ENCODE assay signal across 9 mouse cellular contexts in the genomic region with DNA sequence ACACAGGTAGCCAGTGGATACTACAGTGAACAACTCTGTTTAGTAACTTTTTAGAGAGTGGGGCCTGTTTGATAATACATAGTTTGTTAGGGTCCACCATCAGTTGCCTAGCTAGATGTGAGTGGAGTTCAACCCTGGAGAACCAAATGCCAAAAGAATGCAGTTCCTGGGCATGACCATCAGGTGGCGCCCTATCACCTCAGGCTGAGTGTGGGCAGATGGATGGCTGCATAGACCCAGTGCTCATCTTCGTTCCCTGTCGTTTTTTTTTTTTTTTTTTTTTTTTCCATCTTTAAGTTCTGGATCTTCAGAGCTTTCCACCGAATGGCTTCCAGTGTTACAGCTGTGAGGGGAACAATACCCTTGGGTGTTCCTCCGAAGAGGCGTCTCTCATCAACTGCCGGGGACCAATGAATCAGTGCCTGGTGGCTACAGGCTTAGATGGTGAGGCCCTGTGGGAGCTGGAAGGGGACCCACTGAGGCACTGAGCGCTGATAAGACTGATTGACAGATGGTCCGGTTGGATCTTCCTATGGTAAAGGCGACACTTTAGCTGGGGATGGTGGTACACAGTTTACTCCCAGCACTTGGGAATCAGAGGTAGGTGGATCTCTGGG. TPM values are rescaled to one million over a fixed set of nuclear protein-coding genes. Genes with fewer than 3 reads are reported as not detected.
A peak's percentile ranks its signal among the peaks of the same experiment; 100 is the strongest.
DNase-seq lines count a peak whose midpoint lies in the region; ATAC-seq and TF ChIP-seq lines count a peak whose summit lies in the region.
"Had no signal": no experiment of that assay in that cellular context is flagged by ENCODE, and none has a peak within 500 bp of the region (broad histone marks: within the 10 kb centered on the region; RNA-seq: fewer than 3 reads in every experiment).

No protein-coding gene starts in this region.

- no peak overlapping the region for H3K27ac ChIP-seq in left cerebral cortex, adult 2 months
- no peak overlapping the region for H3K27ac ChIP-seq in cerebellum, adult 2 months (ENCODE audit: insufficient read depth, low read length)
- no peak overlapping the region for H3K27ac ChIP-seq in liver, embryonic 11.5 days (ENCODE audit: low read depth, low read length)
- H3K27ac ChIP-seq: limb, embryonic 12.5 days had no signal

- no peak overlapping the region for H3K9ac ChIP-seq in liver, embryonic 11.5 days (ENCODE audit: low read depth, low read length)
- H3K9ac ChIP-seq: limb, embryonic 12.5 days had no signal

- peak; percentile 54; the same call in 1 of the 2 replicates for ATAC-seq in liver, embryonic 11.5 days (replicated peaks; ENCODE audit: low FRiP score)

- H3K4me2 ChIP-seq in liver, embryonic 11.5 days = no peak overlapping the region
- H3K4me2 ChIP-seq: limb, embryonic 12.5 days had no signal

- peak; percentile 84 for TF ChIP-seq CTCF in left cerebral cortex, adult 2 months (IDR thresholded peaks at IDR 0.05)
- peak; percentile 97 for TF ChIP-seq CTCF in cerebellum, adult 2 months (IDR thresholded peaks at IDR 0.05; ENCODE audit: borderline replicate concordance, insufficient read depth, low read depth, low read length)

- intact Hi-C loops in left cerebral cortex, adult 2 months (cut with DNase I) = loop anchor here (10.0 kb wide), 1 partner anchor 191 kb away; no protein-coding TSS in a partner anchor

- peak; percentile 67 to 80 for DNase-seq in left cerebral cortex, adult 2 months (ENCODE audit: extremely low spot score in 1 of 2, low spot score in 2 of 2)
- DNase-seq in left cerebral cortex, adult 8-10 months (ENCODE audit: low spot score in 2 of 2) = no peak
- DNase-seq in cerebellum, adult 2 months = peak; percentile 80 to 88
- DNase-seq in forelimb bud, embryonic 11.5 days (ENCODE audit: low read depth, low spot score) = peak; percentile 59
- DNase-seq in kidney, adult 9 months = peak; percentile 72
- no peak for DNase-seq in liver, embryonic 11.5 days (ENCODE audit: low spot score)
- DNase-seq in natural killer cell, adult 2 months (ENCODE audit: low spot score in 2 of 2) = peak; percentile 43 to 69
- DNase-seq in testis, postnatal 10 days (ENCODE audit: low spot score) = peak; percentile 81

- no peaks in the 10 kb centered on the region for H3K27me3 ChIP-seq in cerebellum, adult 2 months (ENCODE audit: control insufficient read depth, insufficient read depth, low read length)
- peaks cover 5% of the 10 kb centered on the region for H3K27me3 ChIP-seq in liver, embryonic 11.5 days (replicated peaks; ENCODE audit: control insufficient read depth, insufficient read depth, low read length)
- H3K27me3 ChIP-seq: limb, embryonic 12.5 days had no signal

- no peak overlapping the region for H3K4me3 ChIP-seq in left cerebral cortex, adult 2 months
- no peak overlapping the region for H3K4me3 ChIP-seq in cerebellum, adult 2 months (replicated peaks; ENCODE audit: insufficient read depth, low read depth, low read length)
- H3K4me3 ChIP-seq in liver, embryonic 11.5 days (ENCODE audit: low read depth, low read length) = no peak overlapping the region
- H3K4me3 ChIP-seq: limb, embryonic 12.5 days had no signal

- peaks cover 2% of the 10 kb centered on the region for H3K36me3 ChIP-seq in liver, embryonic 11.5 days (ENCODE audit: control insufficient read depth, insufficient read depth, low read length)
- H3K36me3 ChIP-seq: limb, embryonic 12.5 days had no signal

- H3K4me1 ChIP-seq in cerebellum, adult 2 months (ENCODE audit: control insufficient read depth, insufficient read depth, low read length) = peaks cover 21% of the 10 kb centered on the region
- no peaks in the 10 kb centered on the region for H3K4me1 ChIP-seq in liver, embryonic 11.5 days (replicated peaks; ENCODE audit: control insufficient read depth, insufficient read depth, low read length)
- H3K4me1 ChIP-seq: limb, embryonic 12.5 days had no signal

- no peak for TF ChIP-seq POLR2A in cerebellum, adult 2 months (IDR thresholded peaks at IDR 0.05; ENCODE audit: borderline replicate concordance, insufficient read depth, low read length)

- 13% methylated on average over 10 of the region's 10 CpGs for WGBS in cerebellum, adult 2 months
- WGBS in liver, embryonic 11.5 days = 56% methylated on average over 10 of the region's 10 CpGs

- H3K9me3 ChIP-seq in liver, embryonic 11.5 days (ENCODE audit: control insufficient read depth, low read length) = no peaks in the 10 kb centered on the region

RNA-seq across cellular contexts. Expression of a gene that starts 7.8 kb away (rescaled TPM):
- 100 to 1,000 TPM; 213 to 219 TPM for total RNA-seq in left cerebral cortex, adult 2 months (2021)
- 100 to 1,000 TPM; 215 to 253 (median 239) TPM for total RNA-seq in left cerebral cortex, adult 8-10 months (2022)
- polyA plus RNA-seq in cerebellum, adult 2 months (2012; rRNA removed) = 285 and 312 TPM in 2 replicates
- polyA plus RNA-seq in liver, embryonic 11.5 days (2014; fragmentation: Nextera tagmentation; extraction: Ambion mirVana) = 0.25 and 0.27 TPM in 2 replicates

RNA-seq across cellular contexts. Expression of a gene that starts 11.7 kb away (rescaled TPM):
- total RNA-seq in left cerebral cortex, adult 2 months (2021) = 1 to 10 TPM; 1.0 to 1.1 TPM
- total RNA-seq in left cerebral cortex, adult 8-10 months (2022) = 1 to 10 TPM in 2 of 4 experiments, under 1 TPM in 2; 0.72 to 4.6 (median 2.1) TPM
- polyA plus RNA-seq in cerebellum, adult 2 months (2012; rRNA removed) = 0.79 and 0.97 TPM in 2 replicates
- polyA plus RNA-seq in liver, embryonic 11.5 days (2014; fragmentation: Nextera tagmentation; extraction: Ambion mirVana) = 5.6 and 5.7 TPM in 2 replicates

RNA-seq across cellular contexts. Expression of a gene that starts 21.9 kb away (rescaled TPM):
- under 1 TPM in 1 of 2 experiments, not detected in 1; 0.77 TPM for total RNA-seq in left cerebral cortex, adult 2 months (2021)
- under 1 TPM in 1 of 4 experiments, not detected in 3; 0.21 TPM for total RNA-seq in left cerebral cortex, adult 8-10 months (2022)
- polyA plus RNA-seq in cerebellum, adult 2 months (2012; rRNA removed) = not detected in 2 replicates
- not detected in 2 replicates for polyA plus RNA-seq in liver, embryonic 11.5 days (2014; fragmentation: Nextera tagmentation; extraction: Ambion mirVana)
- polyA plus RNA-seq: limb, embryonic 12.5 days had no signal

RNA-seq across cellular contexts. Expression of a gene that starts 32.8 kb away (rescaled TPM):
- total RNA-seq in left cerebral cortex, adult 2 months (2021) = 10 to 100 TPM; 45.9 to 46.0 TPM
- 10 to 100 TPM; 42.8 to 45.4 (median 44.1) TPM for total RNA-seq in left cerebral cortex, adult 8-10 months (2022)
- polyA plus RNA-seq in cerebellum, adult 2 months (2012; rRNA removed) = 68.5 and 68.6 TPM in 2 replicates
- polyA plus RNA-seq in liver, embryonic 11.5 days (2014; fragmentation: Nextera tagmentation; extraction: Ambion mirVana) = 20.3 and 23.0 TPM in 2 replicates

RNA-seq across cellular contexts. Expression of a gene that starts 38.2 kb away (rescaled TPM):
- total RNA-seq in left cerebral cortex, adult 2 months (2021) = not detected
- not detected for total RNA-seq in left cerebral cortex, adult 8-10 months (2022)
- not detected in 2 replicates for polyA plus RNA-seq in cerebellum, adult 2 months (2012; rRNA removed)
- 0.34 TPM in 1 of 2 replicates, not detected in the other for polyA plus RNA-seq in liver, embryonic 11.5 days (2014; fragmentation: Nextera tagmentation; extraction: Ambion mirVana)

Comparison
In these comparisons a context has a peak if more than half of its experiments do, and no peak if none do; other contexts are left out.
1. DNase-seq: peak in left cerebral cortex, adult 2 months (2 of 2), cerebellum, adult 2 months (2 of 2), forelimb bud, embryonic 11.5 days (single experiment), kidney, adult 9 months (single experiment), natural killer cell, adult 2 months (2 of 2) and testis, postnatal 10 days (single experiment); none in left cerebral cortex, adult 8-10 months (0 of 2) and liver, embryonic 11.5 days (single experiment).